Mouse (Mus musculus) erythroblast, embryonic 14.5 days (primary cell): ENCODE results near the gene Rpl13.

Experiments
- GATA1 ChIP-seq: IDR thresholded peaks from 2 replicates; pipeline ENCODE4 v1.6.1; 2012; ENCODE audit warnings: low read length, inconsistent platforms, mixed read lengths
- TAL1 ChIP-seq: IDR thresholded peaks from 3 replicates; pipeline ENCODE4 v1.6.1; 2012; ENCODE audit warnings: low read length, inconsistent platforms, mixed read lengths

DNA sequence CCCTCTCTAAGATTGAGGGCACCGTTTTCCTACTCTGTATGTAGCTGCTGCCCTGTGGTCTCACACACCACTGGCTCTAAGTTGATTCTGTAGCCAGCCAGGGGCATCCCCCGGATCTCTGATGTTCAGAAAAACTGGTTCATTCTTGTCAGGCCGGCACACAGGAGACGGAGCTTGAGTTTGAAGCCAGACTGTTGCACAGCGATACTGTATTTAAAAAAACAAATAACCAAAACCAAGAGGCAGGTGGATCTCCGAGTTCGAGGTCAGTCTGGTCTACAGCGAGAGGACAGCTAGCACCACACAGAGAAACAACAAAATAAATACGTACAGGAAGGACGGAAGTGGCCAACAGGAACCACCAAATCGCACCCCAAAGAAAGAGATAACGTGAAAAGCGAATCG is 37.3 kb upstream of the Rpl13 start:
- TF ChIP-seq GATA1 (no peak), TAL1 (no peak)
